Mouse (Mus musculus) E14TG2a.4 (cell line): ENCODE measurements around the gene Nhlrc2.
"Not testable (repeated sequence)": the region's sequence is repeated elsewhere in the genome, so short reads cannot be mapped to it uniquely, and the experiment has no call there.

Source experiments
- H3K27me3 ChIP-seq: 2 replicates; pipeline ENCODE4 v1.6.1; 2014; ENCODE audit warnings: low read length, control low read depth; ENCODE audit not compliant: insufficient read depth
- H3K36me3 ChIP-seq: 2 replicates; pipeline ENCODE4 v1.6.1; 2014; ENCODE audit warnings: low read length, control low read depth; ENCODE audit not compliant: insufficient read depth
- H3K4me1 ChIP-seq: replicated peaks from 2 replicates; pipeline ENCODE4 v1.6.1; 2014; ENCODE audit warnings: low read depth, low read length, control low read depth
- H3K4me3 ChIP-seq: replicated peaks from 2 replicates; pipeline ENCODE4 v1.5.1; 2014; ENCODE audit warnings: mild to moderate bottlenecking, low read length
- H3K9me3 ChIP-seq: 2 replicates; pipeline ENCODE4 v1.6.1; 2014; ENCODE audit warnings: low read length, control low read depth
- CTCF ChIP-seq: conservative IDR thresholded peaks from 2 replicates; pipeline ENCODE4 v1.5.1; 2014; ENCODE audit warnings: low read length
- NANOG ChIP-seq: IDR thresholded peaks from 2 replicates; pipeline ENCODE4 v1.6.1; 2014; ENCODE audit warnings: borderline replicate concordance, low read length, mixed read lengths
- POU5F1 ChIP-seq: IDR thresholded peaks from 2 replicates; pipeline ENCODE4 v1.6.1; 2014; ENCODE audit warnings: low read length, borderline replicate concordance

Nhlrc2 gene

GRCm38 (mm10) chr19:56548230-56549032 is at the start of gene Nhlrc2:
Gene Nhlrc2 (plus strand): TSS chr19:56548261.
- peaks cover 49% of the 10 kb centered on the region for H3K36me3 ChIP-seq
- H3K4me1 ChIP-seq: peaks cover 32% of the 10 kb centered on the region
- TF ChIP-seq NANOG (no peak), POU5F1 (no peak), CTCF (no peak)
- H3K4me3 ChIP-seq: peak within 1 kb of the TSS; percentile 91
- no peaks in the 10 kb centered on the region for H3K9me3 ChIP-seq
- H3K27me3 ChIP-seq: no peaks in the 10 kb centered on the region

GRCm38 (mm10) chr19:56503069-56503468 is 45.0 kb upstream of the Nhlrc2 start:
- H3K36me3 ChIP-seq, H3K4me1 ChIP-seq, H3K27me3 ChIP-seq, H3K4me3 ChIP-seq, H3K9me3 ChIP-seq: not testable (repeated sequence)

GRCm38 (mm10) chr19:56503525-56503924 is 44.5 kb upstream of the Nhlrc2 start:
- not testable (repeated sequence) for H3K9me3 ChIP-seq, H3K36me3 ChIP-seq, H3K4me1 ChIP-seq, H3K4me3 ChIP-seq, H3K27me3 ChIP-seq

GRCm38 (mm10) chr19:56511207-56511606 is 36.9 kb upstream of the Nhlrc2 start:
- H3K4me3 ChIP-seq, H3K36me3 ChIP-seq, H3K4me1 ChIP-seq, H3K9me3 ChIP-seq, H3K27me3 ChIP-seq: not testable (repeated sequence)

GRCm38 (mm10) chr19:56513527-56513926 is 34.5 kb upstream of the Nhlrc2 start:
- H3K9me3 ChIP-seq, H3K4me3 ChIP-seq, H3K36me3 ChIP-seq, H3K4me1 ChIP-seq, H3K27me3 ChIP-seq: not testable (repeated sequence)

- not testable (repeated sequence) for H3K36me3 ChIP-seq, H3K4me1 ChIP-seq, H3K9me3 ChIP-seq, H3K27me3 ChIP-seq, H3K4me3 ChIP-seq
Observed at GRCm38 (mm10) chr19:56519408-56519807, 28.7 kb upstream of the Nhlrc2 start.

GRCm38 (mm10) chr19:56530529-56530928 is 17.5 kb upstream of the Nhlrc2 start:
- H3K27me3 ChIP-seq, H3K4me1 ChIP-seq: not testable (repeated sequence)
- H3K36me3 ChIP-seq: peaks cover 12% of the 10 kb centered on the region

GRCm38 (mm10) chr19:56531251-56531650 is 16.8 kb upstream of the Nhlrc2 start:
- no peak overlapping the region for H3K4me3 ChIP-seq
- H3K36me3 ChIP-seq: peaks cover 19% of the 10 kb centered on the region
- H3K4me1 ChIP-seq: peaks cover 7% of the 10 kb centered on the region
- no peaks in the 10 kb centered on the region for H3K27me3 ChIP-seq
- TF ChIP-seq POU5F1 (no peak), CTCF (no peak), NANOG (no peak)
- no peaks in the 10 kb centered on the region for H3K9me3 ChIP-seq

More at GRCm38 (mm10) chr19:56530529-56530928, 17.5 kb upstream of the Nhlrc2 start:
- H3K4me3 ChIP-seq, H3K9me3 ChIP-seq: not testable (repeated sequence)

- Histone ChIP-seq H3K9me3 (no peaks in the 10 kb centered on the region), H3K4me3 (no peak overlapping the region), H3K36me3 (peaks cover 36% of the 10 kb centered on the region), H3K27me3 (no peaks in the 10 kb centered on the region), H3K4me1 (peaks cover 17% of the 10 kb centered on the region)
- TF ChIP-seq POU5F1 (no peak), NANOG (no peak), CTCF (no peak)
Observed at GRCm38 (mm10) chr19:56533291-56534071, 14.6 kb upstream of the Nhlrc2 start.

- peaks cover 17% of the 10 kb centered on the region for H3K4me1 ChIP-seq
- no peaks in the 10 kb centered on the region for H3K27me3 ChIP-seq
- no peak overlapping the region for H3K4me3 ChIP-seq
- H3K9me3 ChIP-seq: no peaks in the 10 kb centered on the region
- peaks cover 36% of the 10 kb centered on the region for H3K36me3 ChIP-seq
- TF ChIP-seq NANOG (no peak), POU5F1 (no peak), CTCF (no peak)
Observed at GRCm38 (mm10) chr19:56534337-56534736, 13.7 kb upstream of the Nhlrc2 start.
